Mouse (Mus musculus) limb, embryonic 12.5 days (tissue): ENCODE data around the gene Elmod3. TPM values are rescaled to one million over a fixed set of nuclear protein-coding genes. Genes with fewer than 3 reads are reported as not detected.

ENCODE experiments used
- ATAC-seq: fragments of 200-750 bp; cut with Nextera tagmentation; 2 replicates; pipeline ENCODE4 v1.8.0; 2017; ENCODE audit warnings: low read depth, moderate TSS enrichment; ENCODE audit not compliant: insufficient number of reproducible peaks, insufficient read depth, low FRiP score, low TSS enrichment
- H3K27ac ChIP-seq: fragments of 300-500 bp; sonication (generic); 2 replicates; pipeline ENCODE4 v1.5.1; 2016; ENCODE audit warnings: mild to moderate bottlenecking, moderate library complexity
- H3K27me3 ChIP-seq: fragments of 300-500 bp; sonication (generic); 2 replicates; pipeline ENCODE4 v1.6.1; 2016; ENCODE audit warnings: mild to moderate bottlenecking, moderate library complexity
- H3K36me3 ChIP-seq: fragments of 300-500 bp; sonication (generic); 2 replicates; pipeline ENCODE4 v1.6.1; 2016; ENCODE audit warnings: mild to moderate bottlenecking, moderate library complexity
- H3K4me1 ChIP-seq: fragments of 300-500 bp; sonication (generic); replicated peaks from 2 replicates; pipeline ENCODE4 v1.6.1; 2016
- H3K4me2 ChIP-seq: fragments of 300-500 bp; sonication (generic); 2 replicates; pipeline ENCODE4 v1.6.1; 2016; ENCODE audit warnings: mild to moderate bottlenecking, moderate library complexity
- H3K4me3 ChIP-seq: fragments of 300-500 bp; sonication (generic); replicated peaks from 2 replicates; pipeline ENCODE4 v1.5.1; 2016; ENCODE audit warnings: mild to moderate bottlenecking
- H3K9ac ChIP-seq: fragments of 300-500 bp; sonication (generic); replicated peaks from 2 replicates; pipeline ENCODE4 v1.6.1; 2016; ENCODE audit warnings: mild to moderate bottlenecking, moderate library complexity
- H3K9me3 ChIP-seq: fragments of 300-500 bp; sonication (generic); 2 replicates; pipeline ENCODE4 v1.6.1; 2016; ENCODE audit warnings: mild to moderate bottlenecking, moderate library complexity
- WGBS: fragments of 180-500 bp; shearing (Covaris S2); methylation state at CpG from one replicate; pipeline ENCODE4 v1.1.7; 2016; 5-methylcytosine and 5-hydroxymethylcytosine counted together
- polyA plus RNA-seq: library from polyadenylated mRNA; unstranded; fragments of >200 nt; fragmentation: Nextera tagmentation; extraction: Ambion mirVana; gene quantifications from 2 replicates; pipeline ENCODE4 v1.2.1, GENCODE M21; 2016

The Elmod3 gene
- polyA plus RNA-seq = 14.8 and 15.2 TPM in 2 replicates

DNA sequence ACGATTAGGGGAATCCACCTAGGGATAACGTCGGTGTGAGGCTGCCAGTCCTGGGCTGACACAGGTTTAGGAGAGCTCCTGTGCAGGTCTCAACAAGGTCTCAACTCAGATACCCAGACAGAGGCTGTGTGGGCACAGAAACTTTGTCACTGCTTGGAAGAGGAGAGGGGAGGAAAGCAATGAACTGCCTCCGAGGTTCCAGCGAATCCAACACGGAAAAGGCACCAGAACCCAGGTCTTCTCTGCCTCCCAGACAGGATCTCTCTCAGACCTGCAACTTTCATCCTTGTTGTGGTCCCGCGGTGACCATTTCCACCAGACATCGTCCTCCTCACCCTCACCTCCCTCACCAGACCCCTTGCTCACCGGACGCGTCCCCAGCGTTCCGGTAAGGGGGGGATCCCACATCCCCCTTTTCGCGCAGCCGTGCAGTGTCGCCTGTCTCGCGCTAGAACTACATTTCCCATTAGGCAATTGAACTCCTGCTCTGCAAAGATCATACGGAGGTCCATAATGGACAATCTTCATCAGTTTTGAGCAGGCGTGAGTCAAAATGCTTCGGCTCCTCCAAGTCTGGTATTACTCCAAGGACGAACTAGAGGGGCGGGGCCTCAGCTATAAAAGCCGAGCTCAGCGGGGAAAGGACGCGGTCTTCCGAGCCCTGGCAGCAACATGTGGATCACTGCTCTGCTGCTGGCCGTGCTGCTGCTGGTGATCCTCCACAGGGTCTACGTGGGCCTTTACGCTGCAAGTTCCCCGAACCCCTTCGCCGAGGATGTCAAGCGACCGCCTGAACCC lies at the start of gene Elmod3, which contains the start of gene Retsat:
TSS of gene Elmod3 (minus strand) at position 458 of the 798 bp plus-strand sequence.
TSS of gene Retsat (plus strand) at position 520 of the 798 bp plus-strand sequence.
- peaks cover 17% of the 10 kb centered on the region for H3K4me1 ChIP-seq
- H3K4me2 ChIP-seq = peak within 1 kb of the TSS; percentile 71
- H3K9ac ChIP-seq = peak within 1 kb of the TSS; percentile 72
- 0 out of 2 replicates have a peak, but pooled peaks cover under 1% of the 10 kb centered on the region for H3K36me3 ChIP-seq
- peak within 1 kb of the TSS; percentile 63 for H3K4me3 ChIP-seq
- ATAC-seq = peak; percentile 90
- 1% methylated on average over 38 of the region's 38 CpGs for WGBS
- no peaks in the 10 kb centered on the region for H3K27me3 ChIP-seq
- peak within 1 kb of the TSS; percentile 79 for H3K27ac ChIP-seq
- H3K9me3 ChIP-seq = no peaks in the 10 kb centered on the region

DNA sequence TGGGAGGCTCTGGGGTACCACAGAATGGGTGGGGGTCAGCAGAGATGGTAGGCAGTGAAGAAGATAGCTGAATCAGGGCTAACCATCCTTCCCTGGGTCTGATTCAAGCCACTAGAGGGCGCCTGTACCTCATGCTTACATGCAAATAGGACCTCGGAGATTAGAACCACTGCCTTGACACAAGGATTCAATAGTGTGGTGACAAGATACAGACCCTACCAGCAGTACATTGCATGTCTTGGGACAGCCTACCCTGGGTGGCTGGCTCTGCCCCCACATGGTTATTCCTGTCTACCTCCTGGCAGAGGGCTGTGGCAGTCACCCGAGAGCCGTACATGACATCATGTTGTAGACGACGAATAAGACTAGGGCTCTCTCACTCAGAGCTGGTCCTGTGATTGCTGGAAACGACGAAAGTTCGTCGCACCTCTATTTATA lies 49.2 kb upstream of the Elmod3 start:
- Histone ChIP-seq H3K9me3 (no peaks in the 10 kb centered on the region), H3K27ac (0 out of 2 replicates have a peak overlapping the region, but pooled peaks have one; percentile 73), H3K4me2 (no peak overlapping the region), H3K36me3 (peaks cover 22% of the 10 kb centered on the region), H3K9ac (no peak overlapping the region), H3K27me3 (no peaks in the 10 kb centered on the region), H3K4me3 (no peak overlapping the region), H3K4me1 (peaks cover 40% of the 10 kb centered on the region)
- 0 out of 2 replicates have a peak, but pooled peaks have one; percentile 8 for ATAC-seq
- 49% methylated on average over 10 of the region's 10 CpGs for WGBS

DNA sequence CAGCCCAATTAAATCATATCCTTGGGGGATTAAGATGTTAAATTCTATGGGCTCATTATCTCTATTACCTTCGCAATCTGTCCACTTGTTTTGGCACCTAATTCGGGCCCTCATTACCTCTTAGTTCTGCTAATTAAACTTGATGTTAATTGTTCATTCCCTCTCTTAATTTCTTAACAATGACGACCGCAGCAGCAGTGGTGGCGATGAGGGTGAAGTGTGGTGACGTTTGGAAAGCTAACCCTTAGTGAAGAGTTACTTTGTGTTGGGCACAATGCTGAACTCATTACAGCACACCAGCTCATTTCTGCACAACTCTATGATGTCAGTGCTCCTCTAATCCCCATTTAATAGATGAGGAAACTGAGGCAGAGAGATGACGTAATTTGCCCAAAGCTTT lies 47.2 kb upstream of the Elmod3 start:
- Histone ChIP-seq H3K27me3 (no peaks in the 10 kb centered on the region), H3K9me3 (no peaks in the 10 kb centered on the region), H3K9ac (no peak overlapping the region), H3K4me3 (no peak overlapping the region), H3K27ac (no peak overlapping the region), H3K36me3 (peaks cover 24% of the 10 kb centered on the region), H3K4me2 (no peak overlapping the region), H3K4me1 (peaks cover 31% of the 10 kb centered on the region)
- ATAC-seq = no peak
- 53% methylated on average over 7 of the region's 7 CpGs for WGBS

DNA sequence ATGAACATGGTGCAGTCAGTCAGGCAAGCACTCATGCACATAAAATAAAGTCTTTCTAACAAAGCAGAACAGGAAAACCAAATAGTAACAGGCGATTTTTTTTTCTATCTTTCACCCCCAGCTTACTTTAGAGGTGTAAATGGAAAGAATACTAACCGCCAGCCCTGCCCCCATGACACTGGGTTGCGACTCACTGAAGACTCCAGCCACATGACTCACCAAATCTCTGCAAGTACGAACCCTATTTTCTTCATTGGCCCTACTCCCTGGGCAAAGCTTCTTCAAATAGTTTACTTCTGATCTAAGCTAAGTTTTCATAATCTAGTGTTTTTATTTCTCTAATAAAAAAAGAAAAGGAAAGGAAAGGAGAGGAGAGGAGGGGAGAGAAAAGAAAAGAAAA lies 46.4 kb upstream of the Elmod3 start:
- Histone ChIP-seq H3K27ac (no peak overlapping the region), H3K4me1 (peaks cover 25% of the 10 kb centered on the region), H3K4me3 (no peak overlapping the region), H3K36me3 (peaks cover 26% of the 10 kb centered on the region), H3K9me3 (no peaks in the 10 kb centered on the region), H3K9ac (no peak overlapping the region), H3K4me2 (no peak overlapping the region), H3K27me3 (no peaks in the 10 kb centered on the region)
- WGBS = 76% methylated on average over 4 of the region's 4 CpGs
- no peak for ATAC-seq

DNA sequence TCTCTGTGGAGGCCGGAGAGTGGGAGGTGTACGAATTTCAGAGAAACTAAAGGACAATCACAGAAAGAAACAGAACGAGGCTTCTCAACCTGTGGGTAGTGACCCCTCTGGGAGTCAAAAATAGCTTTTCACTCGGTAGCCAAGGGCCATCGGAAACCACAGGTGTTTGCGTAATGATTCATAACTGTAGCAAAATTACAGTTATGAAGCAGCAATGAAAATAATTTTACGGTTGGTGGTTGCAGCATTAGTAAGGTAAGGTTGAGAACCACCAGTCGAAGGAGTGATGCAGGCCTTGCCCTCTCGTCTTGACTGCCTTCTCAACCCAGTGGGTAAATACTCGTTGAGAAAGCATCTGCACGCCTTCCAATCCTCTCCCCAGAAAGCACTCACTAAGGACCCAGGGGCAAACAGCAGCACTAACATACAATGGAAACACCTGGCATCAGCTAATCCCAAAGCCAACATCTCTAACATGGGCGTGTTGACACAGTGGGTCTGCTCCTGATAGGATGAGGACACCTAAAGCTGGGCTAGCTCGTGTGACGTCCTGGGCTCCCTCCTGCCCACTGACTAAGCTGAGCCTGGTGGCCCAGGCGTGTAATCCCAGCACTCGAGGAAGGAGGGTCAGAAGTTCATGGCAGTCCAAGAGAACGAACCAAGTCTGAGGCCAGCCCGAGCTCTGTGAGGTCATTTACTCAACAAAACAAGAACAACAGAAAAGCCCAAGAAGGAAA lies 43.2 kb upstream of the Elmod3 start:
- H3K4me1 ChIP-seq = peaks cover 8% of the 10 kb centered on the region
- peak overlapping the region; percentile 41 for H3K27ac ChIP-seq
- H3K4me2 ChIP-seq = no peak overlapping the region
- H3K9me3 ChIP-seq = no peaks in the 10 kb centered on the region
- ATAC-seq = no peak
- H3K27me3 ChIP-seq = no peaks in the 10 kb centered on the region
- no peak overlapping the region for H3K4me3 ChIP-seq
- WGBS = 84% methylated on average over 18 of the region's 18 CpGs
- peaks cover 10% of the 10 kb centered on the region for H3K36me3 ChIP-seq
- H3K9ac ChIP-seq = no peak overlapping the region

DNA sequence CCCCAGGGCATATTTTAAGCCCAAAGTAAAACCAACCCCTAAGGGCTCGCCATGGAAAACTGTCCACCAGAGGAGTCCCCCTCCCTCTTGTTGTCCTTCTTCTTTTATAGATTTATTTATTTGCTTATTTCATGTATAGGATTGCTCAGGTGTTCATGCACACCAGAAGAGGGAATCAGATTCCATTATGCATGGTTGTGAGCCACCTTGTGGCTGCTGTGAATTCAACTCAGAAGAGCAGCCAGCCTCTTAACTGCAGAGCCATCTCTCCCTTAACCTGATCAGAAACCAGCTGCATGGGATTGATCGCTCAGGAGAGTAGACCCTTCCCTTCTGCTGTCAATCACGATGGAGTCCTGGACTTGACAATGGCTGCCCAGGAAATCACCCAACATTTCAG lies 38.7 kb upstream of the Elmod3 start:
- Histone ChIP-seq H3K4me1 (peaks cover 8% of the 10 kb centered on the region; the same call in 1 of the 2 replicates), H3K27me3 (no peaks in the 10 kb centered on the region), H3K36me3 (peaks cover 35% of the 10 kb centered on the region), H3K9me3 (no peaks in the 10 kb centered on the region), H3K27ac (peak overlapping the region; percentile 41; the same call in 1 of the 2 replicates), H3K4me3 (no peak overlapping the region), H3K9ac (no peak overlapping the region), H3K4me2 (no peak overlapping the region)
- no peak for ATAC-seq
- WGBS = 84% methylated on average over 3 of the region's 3 CpGs

DNA sequence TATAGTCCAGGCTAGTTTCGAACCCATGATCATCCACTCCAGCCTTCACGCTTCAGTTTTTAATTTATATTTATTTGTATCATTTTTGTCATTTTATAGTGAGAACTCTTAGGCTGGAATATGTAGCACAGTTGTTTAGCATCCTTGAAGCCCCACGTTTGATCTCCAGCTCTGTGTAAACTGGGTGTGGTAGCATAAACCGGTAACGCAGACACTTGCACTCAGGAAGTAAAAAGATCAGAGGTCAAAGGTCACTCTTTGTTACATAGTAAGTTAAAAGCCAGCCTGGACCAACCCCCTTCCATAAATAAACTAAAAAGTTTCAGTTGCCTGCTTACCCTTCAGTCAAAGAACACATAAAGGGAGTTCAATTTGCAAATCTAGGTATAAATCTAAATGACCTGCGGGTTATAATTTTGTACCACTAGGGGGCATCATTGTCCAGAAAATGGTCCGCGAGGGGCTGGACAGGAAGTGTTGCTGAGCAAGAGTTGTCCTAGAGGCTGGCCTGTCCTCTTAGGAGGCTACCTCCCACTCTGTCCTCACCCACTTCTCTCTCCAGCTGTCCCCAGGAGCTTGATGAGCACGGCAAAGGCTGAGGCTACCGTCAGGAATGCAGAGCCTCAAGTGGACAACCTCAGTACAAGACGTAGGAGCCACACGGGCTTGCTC lies 37.7 kb upstream of the Elmod3 start:
- peaks cover 45% of the 10 kb centered on the region for H3K36me3 ChIP-seq
- no peak overlapping the region; the same call in 1 of the 2 replicates for H3K27ac ChIP-seq
- no peaks in the 10 kb centered on the region for H3K9me3 ChIP-seq
- 43% methylated on average over 12 of the region's 12 CpGs for WGBS
- peaks cover 8% of the 10 kb centered on the region; the same call in 1 of the 2 replicates for H3K4me1 ChIP-seq
- ATAC-seq = peak; percentile 54; the same call in 1 of the 2 replicates
- no peak overlapping the region for H3K4me3 ChIP-seq
- H3K9ac ChIP-seq = no peak overlapping the region
- H3K27me3 ChIP-seq = no peaks in the 10 kb centered on the region
- H3K4me2 ChIP-seq = no peak overlapping the region

DNA sequence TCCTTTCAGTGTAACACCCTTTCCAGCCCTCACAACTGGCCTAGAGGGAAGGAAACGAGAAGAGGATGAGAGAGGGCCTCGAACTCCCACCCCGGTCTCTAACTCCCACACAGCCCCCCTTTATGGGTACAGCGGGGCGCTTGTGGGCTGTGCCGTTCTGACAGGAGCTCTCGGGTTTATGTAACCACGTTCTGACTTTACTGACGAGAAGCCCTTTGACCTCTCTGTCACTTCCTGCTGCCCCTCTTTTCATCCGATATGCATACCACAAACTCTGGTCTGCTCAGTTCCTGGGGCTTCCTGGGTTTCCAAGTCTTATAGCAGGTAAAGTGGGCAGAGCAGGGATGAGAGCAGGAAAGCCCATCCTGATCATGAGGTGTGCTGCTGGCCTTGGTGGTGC lies 36.1 kb upstream of the Elmod3 start:
- H3K36me3 ChIP-seq = peaks cover 57% of the 10 kb centered on the region
- H3K4me1 ChIP-seq = peaks cover 8% of the 10 kb centered on the region; the same call in 1 of the 2 replicates

DNA sequence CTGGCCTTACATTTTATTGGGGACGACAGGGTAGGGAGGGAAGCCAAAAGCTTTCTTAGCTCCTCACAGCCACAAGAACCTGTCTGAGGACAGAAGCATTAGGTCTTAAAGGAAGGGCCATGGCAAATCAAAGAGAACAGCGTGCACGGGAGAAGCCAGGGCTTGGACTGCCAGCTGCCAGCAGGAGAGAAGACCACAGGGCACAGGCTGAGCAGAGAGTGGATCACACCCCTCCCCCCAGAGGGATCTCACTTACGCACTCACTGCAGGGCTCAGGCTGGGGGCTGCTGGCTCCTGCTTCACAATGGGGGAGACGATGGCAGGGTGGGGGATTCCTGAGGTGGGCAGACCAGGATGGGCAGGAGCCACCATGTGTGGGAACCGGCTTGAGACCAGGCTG lies 33.5 kb upstream of the Elmod3 start:
- ATAC-seq = no peak

More for the DNA sequence above, 36.1 kb upstream of the Elmod3 start:
- no peak overlapping the region for H3K27ac ChIP-seq
- H3K9ac ChIP-seq = no peak overlapping the region
- no peak for ATAC-seq
- H3K4me2 ChIP-seq = no peak overlapping the region
- WGBS = 80% methylated on average over 10 of the region's 10 CpGs
- no peaks in the 10 kb centered on the region for H3K27me3 ChIP-seq
- H3K9me3 ChIP-seq = no peaks in the 10 kb centered on the region
- H3K4me3 ChIP-seq = no peak overlapping the region

DNA sequence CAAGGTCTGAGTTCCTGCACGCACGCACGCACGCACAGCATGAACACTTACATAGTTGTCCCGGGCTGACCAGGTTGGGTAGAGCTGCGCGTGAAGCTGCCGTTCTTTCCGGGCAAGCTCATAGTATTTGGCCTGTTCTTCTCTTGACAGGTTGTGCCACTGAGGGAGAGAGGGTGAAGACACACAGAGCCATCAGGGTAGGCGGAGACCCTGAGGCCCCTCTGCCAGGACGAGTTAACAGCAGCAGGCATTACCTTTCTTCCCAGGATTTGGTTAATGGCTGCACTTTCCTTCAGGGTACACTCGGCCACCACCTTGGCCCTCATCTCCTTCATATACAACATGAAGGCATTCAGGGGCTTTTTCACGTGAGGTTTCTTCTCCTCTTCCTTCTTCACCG lies 32.7 kb upstream of the Elmod3 start:
- no peak for ATAC-seq
- H3K4me3 ChIP-seq = no peak overlapping the region
- no peaks in the 10 kb centered on the region for H3K4me1 ChIP-seq
- WGBS = 87% methylated on average over 14 of the region's 14 CpGs
- H3K27ac ChIP-seq = no peak overlapping the region
- no peaks in the 10 kb centered on the region for H3K27me3 ChIP-seq
- no peaks in the 10 kb centered on the region for H3K9me3 ChIP-seq
- no peak overlapping the region for H3K9ac ChIP-seq
- H3K4me2 ChIP-seq = no peak overlapping the region
- H3K36me3 ChIP-seq = peaks cover 85% of the 10 kb centered on the region

More for the DNA sequence above, 33.5 kb upstream of the Elmod3 start:
- Histone ChIP-seq H3K9me3 (no peaks in the 10 kb centered on the region), H3K4me3 (no peak overlapping the region), H3K4me1 (peaks cover 7% of the 10 kb centered on the region; the same call in 1 of the 2 replicates), H3K27ac (no peak overlapping the region), H3K27me3 (no peaks in the 10 kb centered on the region), H3K9ac (no peak overlapping the region), H3K36me3 (peaks cover 77% of the 10 kb centered on the region), H3K4me2 (no peak overlapping the region)
- 79% methylated on average over 6 of the region's 6 CpGs for WGBS

DNA sequence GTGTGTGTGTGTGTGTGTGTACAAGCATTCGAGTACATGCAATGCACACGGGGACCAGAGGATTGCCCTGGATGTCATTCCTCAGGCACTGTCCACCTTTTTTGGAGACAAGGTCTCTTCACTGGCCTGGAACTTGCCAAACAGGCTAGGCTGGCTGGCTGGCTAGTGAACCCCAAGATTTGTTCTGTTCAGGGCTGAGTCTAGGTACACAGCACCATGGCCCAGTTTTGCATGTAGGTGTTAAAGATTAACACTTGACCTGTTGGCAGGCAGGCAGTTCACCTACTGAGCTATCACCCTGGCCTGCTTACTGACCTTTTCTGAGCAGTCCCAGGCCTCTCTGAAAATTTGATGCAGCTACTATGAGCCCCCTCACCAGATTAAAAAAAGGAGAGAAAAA lies 32.2 kb upstream of the Elmod3 start:
- 89% methylated on average over 2 of the region's 2 CpGs for WGBS
- H3K27me3 ChIP-seq = no peaks in the 10 kb centered on the region
- H3K27ac ChIP-seq = no peak overlapping the region
- H3K4me3 ChIP-seq = no peak overlapping the region
- H3K4me2 ChIP-seq = no peak overlapping the region
- ATAC-seq = no peak
- H3K9ac ChIP-seq = no peak overlapping the region
- H3K4me1 ChIP-seq = no peaks in the 10 kb centered on the region
- peaks cover 90% of the 10 kb centered on the region for H3K36me3 ChIP-seq
- no peaks in the 10 kb centered on the region for H3K9me3 ChIP-seq
